Mouse (Mus musculus): Measurements from ENCODE around the gene Plod1. TPM values are rescaled to one million over a fixed set of nuclear protein-coding genes. Genes with fewer than 3 reads are reported as not detected.

Gene Plod1
- polyA plus RNA-seq, 1 experiment: 16.7 TPM

DNA sequence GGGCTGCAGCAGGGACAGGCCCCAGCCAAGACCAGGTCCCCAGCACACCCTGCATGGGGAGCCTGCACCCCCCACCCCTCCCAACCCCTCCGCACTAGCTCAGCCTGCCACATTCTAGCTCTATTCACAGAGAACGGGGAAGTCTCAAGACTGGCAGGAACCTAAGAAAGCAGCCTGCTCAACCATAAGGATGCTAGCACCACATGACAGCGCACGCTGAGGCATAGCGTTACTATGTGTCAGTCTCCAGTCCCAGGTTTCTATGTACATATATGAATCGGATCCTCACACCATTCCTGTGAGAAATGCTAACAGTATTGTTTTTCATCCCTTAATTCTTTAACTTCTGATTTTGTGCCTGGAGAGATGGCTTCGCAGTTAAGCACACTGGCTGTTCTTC is 8.0 kb downstream of the Plod1 start:
- no peaks in the 10 kb centered on the region for H3K4me1 ChIP-seq (ENCODE audit: control insufficient read depth, insufficient read depth, insufficient read length)
- WGBS: 76% methylated on average over 7 of the region's 7 CpGs
- H3K27me3 ChIP-seq (ENCODE audit: control insufficient read depth, insufficient read depth, low read length): no peaks in the 10 kb centered on the region
- H3K27ac ChIP-seq (ENCODE audit: insufficient read depth, low read length): no peak overlapping the region
- no peak for DNase-seq (ENCODE audit: low read depth in 1 of 2, low spot score in 2 of 2)
- no peak overlapping the region for H3K4me3 ChIP-seq (ENCODE audit: extremely low read depth, insufficient read depth, insufficient read length)
- H3K36me3 ChIP-seq (ENCODE audit: control insufficient read depth, insufficient read depth, low read length): no peaks in the 10 kb centered on the region
- TF ChIP-seq CTCF (IDR thresholded peaks at IDR 0.05; ENCODE audit: extremely low read depth, insufficient read depth, insufficient read length, insufficient replicate concordance): no peak
- TF ChIP-seq POLR2A (IDR thresholded peaks at IDR 0.05; ENCODE audit: low read depth, low read length): no peak

DNA sequence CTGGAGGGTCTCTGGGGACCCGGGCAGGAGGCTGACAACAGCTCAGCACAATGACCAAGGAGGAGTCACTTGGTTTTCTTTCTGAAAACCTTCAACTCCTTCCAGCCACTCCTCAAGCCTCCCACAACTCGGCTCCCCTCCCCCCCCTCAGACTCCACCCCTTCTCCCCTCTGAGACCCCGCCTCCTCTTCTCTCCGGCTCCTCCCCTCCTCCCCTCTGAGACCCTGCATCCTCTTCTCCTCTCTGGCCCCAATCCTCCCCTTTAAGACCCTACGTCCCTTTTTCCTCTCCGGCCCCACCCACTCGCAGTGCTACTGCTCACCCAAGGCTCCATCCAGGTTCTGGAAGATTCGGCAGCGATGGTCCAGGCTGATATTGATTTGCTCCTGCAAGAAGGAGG is 8.4 kb downstream of the Plod1 start:
- DNase-seq (ENCODE audit: low read depth in 1 of 2, low spot score in 2 of 2): no peak
- no peaks in the 10 kb centered on the region for H3K27me3 ChIP-seq (ENCODE audit: control insufficient read depth, insufficient read depth, low read length)
- 53% methylated on average over 9 of the region's 9 CpGs for WGBS
- no peak overlapping the region for H3K27ac ChIP-seq (ENCODE audit: insufficient read depth, low read length)
- no peak overlapping the region for H3K4me3 ChIP-seq (ENCODE audit: extremely low read depth, insufficient read depth, insufficient read length)
- no peaks in the 10 kb centered on the region for H3K36me3 ChIP-seq (ENCODE audit: control insufficient read depth, insufficient read depth, low read length)
- H3K4me1 ChIP-seq (ENCODE audit: control insufficient read depth, insufficient read depth, insufficient read length): no peaks in the 10 kb centered on the region
- TF ChIP-seq POLR2A (IDR thresholded peaks at IDR 0.05; ENCODE audit: low read depth, low read length) (no peak), CTCF (IDR thresholded peaks at IDR 0.05; ENCODE audit: extremely low read depth, insufficient read depth, insufficient read length, insufficient replicate concordance) (no peak)

DNA sequence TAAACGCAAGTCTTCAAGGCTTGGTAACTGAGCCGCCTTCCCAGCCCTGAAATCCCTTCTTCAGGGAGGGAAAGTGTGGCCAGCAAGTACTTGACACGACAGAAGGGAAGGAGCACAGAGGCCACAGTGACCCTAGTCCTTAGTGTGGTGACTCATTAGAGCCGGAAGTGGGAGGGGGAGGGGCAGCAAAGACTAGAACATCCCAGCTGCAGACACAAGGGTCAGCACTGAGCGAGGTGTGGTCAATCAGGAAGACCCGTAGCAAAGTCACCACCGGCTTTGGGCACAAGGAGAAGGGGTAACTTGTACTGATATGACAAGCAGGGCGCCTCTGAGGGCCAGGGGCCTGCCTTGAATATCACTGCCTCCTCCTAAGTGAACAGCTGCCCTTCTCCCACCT is 8.9 kb downstream of the Plod1 start:
- Histone ChIP-seq H3K27ac (ENCODE audit: insufficient read depth, low read length) (no peak overlapping the region), H3K36me3 (ENCODE audit: control insufficient read depth, insufficient read depth, low read length) (no peaks in the 10 kb centered on the region), H3K27me3 (ENCODE audit: control insufficient read depth, insufficient read depth, low read length) (no peaks in the 10 kb centered on the region), H3K4me1 (ENCODE audit: control insufficient read depth, insufficient read depth, insufficient read length) (no peaks in the 10 kb centered on the region), H3K4me3 (ENCODE audit: extremely low read depth, insufficient read depth, insufficient read length) (no peak overlapping the region)
- 63% methylated on average over 8 of the region's 8 CpGs for WGBS
- DNase-seq (ENCODE audit: low read depth in 1 of 2, low spot score in 2 of 2): no peak
- TF ChIP-seq POLR2A (IDR thresholded peaks at IDR 0.05; ENCODE audit: low read depth, low read length): no peak
- no peak for TF ChIP-seq CTCF (IDR thresholded peaks at IDR 0.05; ENCODE audit: extremely low read depth, insufficient read depth, insufficient read length, insufficient replicate concordance)

DNA sequence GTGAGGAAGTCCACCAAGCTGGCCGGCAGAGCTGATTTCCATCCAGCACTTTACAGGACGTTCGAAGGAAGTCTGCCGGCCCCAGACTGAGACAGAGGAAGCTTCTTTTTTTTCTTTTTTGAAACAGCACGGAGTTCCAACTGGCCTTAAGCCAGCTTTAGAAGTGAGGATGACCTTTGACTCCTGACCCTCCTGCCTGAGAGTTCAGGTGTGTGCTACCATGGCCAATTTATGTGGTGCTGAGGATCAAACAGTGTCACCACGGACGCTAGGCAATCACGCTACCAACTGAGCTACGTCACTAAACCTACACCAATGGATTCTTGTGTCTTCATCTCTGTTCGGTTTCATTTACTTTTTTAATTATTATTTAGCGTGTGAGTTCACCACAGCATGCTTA is 14.2 kb downstream of the Plod1 start:
- TF ChIP-seq CTCF (IDR thresholded peaks at IDR 0.05; ENCODE audit: extremely low read depth, insufficient read depth, insufficient read length, insufficient replicate concordance): no peak
- TF ChIP-seq POLR2A (IDR thresholded peaks at IDR 0.05; ENCODE audit: low read depth, low read length): no peak
- no peaks in the 10 kb centered on the region for H3K27me3 ChIP-seq (ENCODE audit: control insufficient read depth, insufficient read depth, low read length)
- no peak for DNase-seq (ENCODE audit: low read depth in 1 of 2, low spot score in 2 of 2)
- no peaks in the 10 kb centered on the region for H3K4me1 ChIP-seq (ENCODE audit: control insufficient read depth, insufficient read depth, insufficient read length)
- no peak overlapping the region for H3K27ac ChIP-seq (ENCODE audit: insufficient read depth, low read length)
- 0 out of 2 replicates have a peak, but pooled peaks cover 1% of the 10 kb centered on the region for H3K36me3 ChIP-seq (ENCODE audit: control insufficient read depth, insufficient read depth, low read length)
- 51% methylated on average over 11 of the region's 11 CpGs for WGBS
- no peak overlapping the region for H3K4me3 ChIP-seq (ENCODE audit: extremely low read depth, insufficient read depth, insufficient read length)

DNA sequence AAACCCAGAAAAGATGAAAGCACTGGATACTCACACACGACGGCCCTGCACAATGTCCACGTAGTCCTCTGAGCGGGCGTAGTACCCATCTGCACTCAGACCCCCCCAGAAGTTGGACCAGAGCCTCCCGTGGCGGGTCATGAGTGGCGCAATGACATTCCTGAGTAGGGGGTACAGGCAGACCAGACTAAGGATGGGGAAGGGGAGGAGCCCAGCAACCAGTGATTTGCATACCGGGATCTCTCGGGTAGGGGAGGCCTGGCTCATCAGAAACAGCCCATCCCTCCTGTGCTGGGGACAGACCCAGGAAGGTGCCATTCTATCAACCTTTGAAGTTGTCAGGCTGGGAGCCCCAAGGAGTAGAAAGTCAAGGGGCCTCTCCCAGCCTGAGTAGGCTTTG is 15.6 kb downstream of the Plod1 start:
- Histone ChIP-seq H3K27ac (ENCODE audit: insufficient read depth, low read length) (no peak overlapping the region), H3K27me3 (ENCODE audit: control insufficient read depth, insufficient read depth, low read length) (no peaks in the 10 kb centered on the region), H3K4me1 (ENCODE audit: control insufficient read depth, insufficient read depth, insufficient read length) (no peaks in the 10 kb centered on the region), H3K36me3 (ENCODE audit: control insufficient read depth, insufficient read depth, low read length) (0 out of 2 replicates have a peak, but pooled peaks cover 1% of the 10 kb centered on the region), H3K4me3 (ENCODE audit: extremely low read depth, insufficient read depth, insufficient read length) (no peak overlapping the region)
- TF ChIP-seq POLR2A (IDR thresholded peaks at IDR 0.05; ENCODE audit: low read depth, low read length): no peak
- TF ChIP-seq CTCF (IDR thresholded peaks at IDR 0.05; ENCODE audit: extremely low read depth, insufficient read depth, insufficient read length, insufficient replicate concordance): no peak
- no peak for DNase-seq (ENCODE audit: low read depth in 1 of 2, low spot score in 2 of 2)
- WGBS: 89% methylated on average over 10 of the region's 10 CpGs

DNA sequence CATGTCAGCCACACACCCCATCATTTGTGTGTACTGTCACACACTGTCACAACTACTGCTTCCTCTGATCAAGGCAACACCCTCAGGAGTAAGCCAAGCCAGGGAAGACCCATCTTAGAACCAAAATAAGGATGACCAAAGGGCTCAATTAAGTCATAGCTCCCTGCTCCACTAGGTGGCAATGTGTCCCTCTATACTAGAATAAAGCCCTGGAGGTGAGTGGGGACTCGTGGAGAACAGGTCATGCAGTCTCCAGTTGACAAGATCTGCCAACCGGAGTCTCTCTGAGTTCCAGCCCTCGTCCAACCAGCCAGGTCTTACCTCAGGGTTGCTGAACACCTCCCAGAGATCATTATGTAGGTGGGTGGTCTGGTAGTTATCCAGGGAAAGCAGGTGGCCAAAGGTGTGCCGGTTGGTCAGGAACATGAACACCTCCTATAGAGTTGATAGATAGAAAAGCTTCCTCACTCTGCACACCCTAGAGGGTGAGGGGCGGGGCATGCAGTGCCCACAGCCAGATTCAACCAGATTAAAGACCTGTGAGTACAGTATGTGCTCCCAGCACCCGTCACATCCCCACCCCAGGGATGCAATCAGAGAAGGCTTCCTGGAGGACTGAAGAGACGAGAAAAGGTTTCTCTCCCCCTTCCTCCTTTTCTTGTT is 18.0 kb downstream of the Plod1 start:
- WGBS: 62% methylated on average over 7 of the region's 7 CpGs
- 0 out of 2 replicates have a peak, but pooled peaks cover 1% of the 10 kb centered on the region for H3K36me3 ChIP-seq (ENCODE audit: control insufficient read depth, insufficient read depth, low read length)
- no peaks in the 10 kb centered on the region for H3K4me1 ChIP-seq (ENCODE audit: control insufficient read depth, insufficient read depth, insufficient read length)
- TF ChIP-seq CTCF (IDR thresholded peaks at IDR 0.05; ENCODE audit: extremely low read depth, insufficient read depth, insufficient read length, insufficient replicate concordance): no peak
- no peak for TF ChIP-seq POLR2A (IDR thresholded peaks at IDR 0.05; ENCODE audit: low read depth, low read length)
- H3K4me3 ChIP-seq (ENCODE audit: extremely low read depth, insufficient read depth, insufficient read length): no peak overlapping the region
- DNase-seq (ENCODE audit: low read depth in 1 of 2, low spot score in 2 of 2): peak in 1 of 2 experiments; percentile 24
- no peaks in the 10 kb centered on the region for H3K27me3 ChIP-seq (ENCODE audit: control insufficient read depth, insufficient read depth, low read length)
- no peak overlapping the region for H3K27ac ChIP-seq (ENCODE audit: insufficient read depth, low read length)

DNA sequence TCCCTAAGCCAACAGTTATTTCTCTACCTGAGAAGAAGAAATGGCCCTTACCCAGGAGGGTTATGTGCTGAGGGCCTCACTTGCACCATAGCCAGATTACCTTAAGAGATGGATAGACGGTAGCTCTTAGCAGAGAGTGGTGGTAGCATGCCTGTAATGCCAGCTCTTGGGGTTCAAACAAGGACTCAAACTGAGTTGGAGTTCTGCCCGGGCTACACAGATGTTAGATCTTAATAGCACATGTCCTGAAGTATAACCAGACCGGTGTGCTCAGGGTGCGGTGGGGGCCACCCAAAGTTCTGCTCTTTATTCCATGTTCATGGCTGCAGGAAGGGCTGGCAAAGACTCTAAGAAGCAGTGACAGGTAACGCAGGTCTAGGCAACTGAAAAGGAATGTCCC is 27.1 kb downstream of the Plod1 start:
- TF ChIP-seq CTCF (IDR thresholded peaks at IDR 0.05; ENCODE audit: extremely low read depth, insufficient read depth, insufficient read length, insufficient replicate concordance): no peak
- TF ChIP-seq POLR2A (IDR thresholded peaks at IDR 0.05; ENCODE audit: low read depth, low read length): no peak
- 89% methylated on average over 5 of the region's 5 CpGs for WGBS
- Histone ChIP-seq H3K27ac (ENCODE audit: insufficient read depth, low read length) (no peak overlapping the region), H3K4me1 (ENCODE audit: control insufficient read depth, insufficient read depth, insufficient read length) (no peaks in the 10 kb centered on the region), H3K36me3 (ENCODE audit: control insufficient read depth, insufficient read depth, low read length) (no peaks in the 10 kb centered on the region; the same call in 1 of the 2 replicates), H3K27me3 (ENCODE audit: control insufficient read depth, insufficient read depth, low read length) (no peaks in the 10 kb centered on the region), H3K4me3 (ENCODE audit: extremely low read depth, insufficient read depth, insufficient read length) (no peak overlapping the region)
- no peak for DNase-seq (ENCODE audit: low read depth in 1 of 2, low spot score in 2 of 2)

Measured in spleen, adult 2 months (tissue).